Mouse (Mus musculus): ENCODE measurements around the gene Gimap7. TPM values are rescaled to one million over a fixed set of nuclear protein-coding genes. Genes with fewer than 3 reads are reported as not detected.
"Not testable (repeated sequence)": the region's sequence is repeated elsewhere in the genome, so short reads cannot be mapped to it uniquely, and the experiment has no call there.

The Gimap7 gene
- 4.7 and 5.0 TPM in 2 replicates for polyA plus RNA-seq (2012; rRNA removed)

GRCm38 (mm10) chr6:48718455-48718854, at the start of gene Gimap7, which contains the start of gene Gm28053:
Gimap7 (plus strand) TSS chr6:48718621.
Gm28053 (plus strand) TSS chr6:48718607.
- DNase-seq (ENCODE audit: low read depth, low spot score), result no peak
- WGBS, result 58% methylated on average over 2 of the region's 2 CpGs

DNA sequence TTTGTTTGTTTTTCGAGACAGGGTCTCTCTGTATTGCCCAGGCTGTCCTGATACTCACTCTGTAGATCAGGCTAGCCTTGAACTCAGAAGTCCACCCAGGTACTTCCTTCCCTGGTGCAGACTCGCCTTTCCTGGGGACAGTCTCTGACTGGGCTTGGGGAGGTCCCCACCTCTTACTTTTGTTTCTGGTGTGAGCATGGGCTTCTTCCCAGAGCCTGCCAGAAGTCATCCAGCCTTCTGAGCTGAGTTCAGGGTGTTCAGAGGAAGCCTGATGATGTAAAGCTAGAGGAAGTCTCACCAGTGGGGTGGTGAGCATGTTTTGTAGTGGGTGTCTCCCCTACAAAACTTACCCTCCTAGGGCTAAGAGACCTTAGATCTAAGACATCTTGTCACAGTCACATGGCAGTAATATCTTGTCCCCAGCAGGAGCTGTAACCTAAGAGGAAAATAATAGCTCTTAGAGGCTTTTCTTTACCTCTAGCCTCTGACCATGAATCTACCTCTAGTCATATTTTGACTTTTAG, 48.9 kb upstream of the Gimap7 start:
- 55% methylated on average over 2 of the region's 2 CpGs for WGBS
- no peak for DNase-seq (ENCODE audit: low read depth, low spot score)

DNA sequence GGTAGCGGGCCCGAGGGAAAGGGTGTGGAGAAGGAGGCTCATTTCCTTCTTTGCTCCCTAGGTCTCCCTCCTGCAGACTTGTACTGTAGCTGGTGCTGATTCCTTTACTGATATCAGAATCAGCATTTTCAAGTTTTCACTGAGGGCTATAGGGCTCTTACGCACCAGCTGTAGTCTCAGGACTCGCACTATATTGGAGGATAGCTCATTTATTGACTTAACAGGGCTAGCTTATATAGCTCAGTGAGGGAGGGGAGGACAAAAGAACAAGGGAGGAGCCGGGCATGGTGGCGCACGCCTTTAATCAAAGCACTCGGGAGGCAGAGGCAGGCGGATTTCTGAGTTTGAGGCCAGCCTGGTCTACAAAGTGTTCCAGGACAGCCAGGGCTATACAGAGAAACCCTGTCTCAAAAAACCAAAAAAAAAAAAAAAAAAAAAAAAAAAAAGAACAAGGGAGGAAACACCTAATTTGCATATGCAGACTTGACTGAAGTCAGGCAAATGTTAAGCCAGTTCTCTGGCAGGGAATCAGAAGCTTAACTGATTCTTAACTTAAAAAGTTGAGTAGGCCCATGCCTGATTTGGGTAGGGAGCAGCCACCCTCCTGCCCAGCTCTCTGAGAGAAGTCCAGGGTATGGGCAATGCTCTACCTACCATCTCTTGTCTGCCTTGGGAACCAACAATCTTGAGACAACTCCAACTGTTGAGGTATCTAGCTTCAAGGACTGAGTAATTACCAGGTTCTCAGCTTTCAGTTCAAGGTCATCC, 43.9 kb upstream of the Gimap7 start:
- DNase-seq (ENCODE audit: low read depth, low spot score), result no peak
- WGBS, result 66% methylated on average over 9 of the region's 9 CpGs

DNA sequence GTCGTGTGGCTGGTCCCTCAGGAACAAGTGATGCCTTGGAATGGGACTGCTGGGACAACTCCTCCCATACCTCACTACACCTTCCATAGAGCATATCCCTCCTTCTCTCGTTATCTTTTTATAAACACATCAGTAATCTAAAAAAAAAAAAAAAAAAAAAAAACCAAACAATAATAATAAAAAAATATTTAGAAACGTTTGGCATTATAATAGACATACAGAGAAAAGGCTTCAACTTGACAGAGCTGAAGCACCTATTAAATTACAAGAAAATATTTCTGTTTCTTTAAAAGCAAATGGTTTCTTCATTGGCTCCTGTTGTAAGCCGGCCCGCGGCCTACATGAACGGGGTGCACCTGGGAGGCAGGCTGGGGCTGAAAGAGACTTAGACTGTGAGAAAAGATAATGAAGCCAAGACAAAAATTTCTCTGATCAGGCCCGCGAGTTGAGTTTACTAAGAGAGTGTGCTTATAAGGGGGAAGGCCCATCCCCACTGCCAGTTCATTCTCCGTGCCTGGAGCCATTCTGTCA, 43.0 kb upstream of the Gimap7 start:
- 22% methylated on average over 10 of the region's 10 CpGs for WGBS
- DNase-seq (ENCODE audit: low read depth, low spot score), result no peak

- peak; percentile 33 for DNase-seq (ENCODE audit: low read depth, low spot score)
- 14% methylated on average over 13 of the region's 13 CpGs for WGBS
Measured at GRCm38 (mm10) chr6:48675931-48676859, 42.2 kb upstream of the Gimap7 start, which contains the start of gene Gimap9. Gimap9 (plus strand) TSS chr6:48676129.

GRCm38 (mm10) chr6:48676860-48677415, 41.5 kb upstream of the Gimap7 start:
- no peak for DNase-seq (ENCODE audit: low read depth, low spot score)
- WGBS, result 48% methylated on average over 5 of the region's 5 CpGs

GRCm38 (mm10) chr6:48677492-48678345, 40.7 kb upstream of the Gimap7 start:
- no peak for DNase-seq (ENCODE audit: low read depth, low spot score)
- 90% methylated on average over 17 of the region's 17 CpGs for WGBS

DNA sequence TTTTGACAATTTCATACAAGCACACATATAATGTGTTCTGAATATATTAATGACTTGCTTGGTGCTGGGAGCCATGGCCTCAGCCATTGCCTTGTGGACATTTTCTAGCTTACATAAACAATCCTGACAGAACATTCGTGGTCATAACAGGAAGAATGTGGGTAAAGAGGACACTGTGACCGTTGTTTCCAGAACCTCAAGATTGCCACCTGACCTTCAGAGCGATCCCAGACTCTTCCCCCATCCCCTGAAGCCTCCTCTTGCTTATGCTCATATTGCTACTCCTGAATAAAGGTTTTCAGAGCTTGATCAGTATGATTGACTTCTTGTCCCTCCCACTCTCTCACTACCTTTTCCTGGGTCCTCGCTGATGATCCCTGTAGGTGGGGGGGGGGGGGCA, 40.0 kb upstream of the Gimap7 start:
- 59% methylated on average over 4 of the region's 4 CpGs for WGBS

DNA sequence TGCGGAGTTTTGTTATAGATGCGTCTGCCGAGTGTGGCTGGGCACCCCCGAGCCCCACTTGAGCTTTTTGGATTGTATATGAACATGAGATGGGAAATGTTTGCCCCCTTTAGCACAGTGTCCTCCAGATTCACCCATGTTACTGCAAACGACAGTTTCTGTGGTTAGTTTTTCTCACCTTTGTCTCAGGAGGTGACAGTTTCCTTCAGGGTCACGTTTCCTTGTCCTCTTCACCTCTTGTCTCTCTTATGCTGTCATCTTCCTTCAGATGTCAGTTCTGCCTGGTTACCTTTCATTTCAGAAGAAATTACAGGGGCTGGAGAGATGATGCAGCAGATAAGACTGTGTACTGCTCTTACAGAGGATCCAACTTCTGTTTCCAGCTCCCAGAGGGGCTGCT, 38.7 kb upstream of the Gimap7 start:
- 80% methylated on average over 6 of the region's 6 CpGs for WGBS
- DNase-seq (ENCODE audit: low read depth, low spot score), result no peak

More for the DNA sequence above, 40.0 kb upstream of the Gimap7 start:
- no peak for DNase-seq (ENCODE audit: low read depth, low spot score)

DNA sequence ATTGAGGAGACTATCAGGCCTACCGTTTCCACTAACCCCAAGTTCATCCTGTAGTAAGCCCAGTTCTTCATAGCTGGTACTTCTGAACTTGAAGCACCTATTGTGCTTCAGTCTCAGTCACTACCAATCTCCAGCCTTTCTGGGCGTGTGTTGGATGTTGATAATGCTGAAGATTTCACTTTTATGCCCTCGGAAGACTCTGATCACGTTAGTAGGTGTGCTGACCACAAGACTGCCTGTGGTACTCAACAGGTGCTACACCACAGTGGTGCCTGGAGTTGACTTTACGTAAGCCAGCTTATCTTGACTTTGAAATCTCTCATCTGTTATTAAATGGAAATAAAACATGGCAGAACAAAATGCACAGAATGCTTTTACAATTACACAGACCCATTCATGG, 38.0 kb upstream of the Gimap7 start:
- 82% methylated on average over 5 of the region's 5 CpGs for WGBS
- no peak for DNase-seq (ENCODE audit: low read depth, low spot score)

DNA sequence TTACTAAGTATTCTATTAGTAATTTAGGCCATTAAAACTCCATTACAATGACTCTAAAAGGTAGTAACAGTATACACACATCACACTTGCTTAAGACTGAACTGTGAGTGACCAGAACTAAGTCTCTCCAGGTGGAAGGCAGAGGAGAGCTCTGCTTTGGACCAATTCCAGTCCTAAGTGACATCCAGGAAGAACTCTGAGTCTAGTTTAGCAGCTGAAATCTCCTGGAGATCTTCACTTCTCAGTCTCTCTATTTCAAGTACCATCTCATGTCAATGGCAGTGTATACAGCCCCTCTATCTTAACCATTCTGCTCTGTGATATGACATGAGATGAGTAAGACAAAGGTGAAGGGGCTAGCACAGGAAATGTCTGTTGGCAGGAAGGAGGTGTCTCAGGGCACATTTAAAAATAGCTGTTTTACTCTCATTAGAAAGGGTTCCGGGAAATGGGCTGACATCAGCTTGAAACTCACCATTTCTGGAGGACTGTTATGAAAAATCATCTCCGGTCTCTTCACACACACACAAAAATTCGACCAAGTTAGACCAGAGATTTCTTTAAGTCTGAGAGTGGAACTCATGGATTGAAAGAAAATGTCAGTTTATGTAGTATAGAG, 36.8 kb upstream of the Gimap7 start:
- DNase-seq (ENCODE audit: low read depth, low spot score), result no peak
- 73% methylated on average over 3 of the region's 3 CpGs for WGBS

DNA sequence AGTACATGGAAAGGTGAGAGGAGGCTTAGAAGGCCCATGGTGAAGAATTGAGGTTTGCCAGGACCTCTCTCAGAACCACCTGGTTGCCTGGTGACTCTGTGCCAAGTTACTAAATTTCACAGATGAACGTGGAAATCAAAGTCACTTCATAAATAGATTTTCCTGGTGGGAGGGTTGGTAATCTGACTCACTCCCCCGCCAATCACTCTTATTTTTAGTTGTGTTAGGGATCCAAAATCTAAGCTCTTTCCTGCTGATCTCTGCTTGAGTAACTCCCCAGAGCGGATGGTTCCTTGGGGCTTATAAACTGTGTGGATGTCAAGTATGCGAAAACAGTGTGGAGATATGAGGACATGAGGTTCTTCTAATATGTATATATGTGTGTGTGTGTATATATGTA, 36.1 kb upstream of the Gimap7 start:
- DNase-seq (ENCODE audit: low read depth, low spot score), result no peak
- 75% methylated on average over 4 of the region's 4 CpGs for WGBS

GRCm38 (mm10) chr6:48683263-48683821, 35.1 kb upstream of the Gimap7 start:
- not testable (repeated sequence) for DNase-seq (ENCODE audit: low read depth, low spot score)
- 89% methylated on average over 4 of the region's 4 CpGs for WGBS

GRCm38 (mm10) chr6:48684319-48684718, 34.1 kb upstream of the Gimap7 start, which contains the start of gene Gimap4:
Gimap4 (plus strand) TSS chr6:48684549.
- 51% methylated on average over 5 of the region's 5 CpGs for WGBS
- no peak for DNase-seq (ENCODE audit: low read depth, low spot score)

- WGBS, result 63% methylated on average over 4 of the region's 4 CpGs
- DNase-seq (ENCODE audit: low read depth, low spot score), result no peak
Measured at GRCm38 (mm10) chr6:48684806-48685205, 33.6 kb upstream of the Gimap7 start.

DNA sequence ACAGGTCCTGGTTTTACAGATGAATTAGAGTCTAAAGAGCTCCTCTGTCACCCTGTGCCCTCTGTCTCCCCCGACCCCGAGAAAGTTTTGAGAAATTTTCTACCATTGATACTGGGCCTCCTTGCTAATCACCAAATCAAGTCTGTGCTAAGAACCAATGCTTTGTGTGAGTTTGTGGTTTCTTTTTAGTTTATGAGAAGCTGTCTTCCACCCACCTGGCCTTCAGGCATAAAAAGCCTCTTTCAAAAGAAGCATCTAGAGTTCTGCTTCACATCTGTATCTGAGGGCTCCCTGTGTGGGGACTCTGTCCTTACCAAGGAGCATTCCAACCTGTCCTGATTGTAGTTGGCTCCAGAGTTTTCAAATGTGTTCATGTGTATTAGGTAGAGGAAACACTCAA, 33.2 kb upstream of the Gimap7 start:
- 85% methylated on average over 2 of the region's 2 CpGs for WGBS
- DNase-seq (ENCODE audit: low read depth, low spot score), result no peak

DNA sequence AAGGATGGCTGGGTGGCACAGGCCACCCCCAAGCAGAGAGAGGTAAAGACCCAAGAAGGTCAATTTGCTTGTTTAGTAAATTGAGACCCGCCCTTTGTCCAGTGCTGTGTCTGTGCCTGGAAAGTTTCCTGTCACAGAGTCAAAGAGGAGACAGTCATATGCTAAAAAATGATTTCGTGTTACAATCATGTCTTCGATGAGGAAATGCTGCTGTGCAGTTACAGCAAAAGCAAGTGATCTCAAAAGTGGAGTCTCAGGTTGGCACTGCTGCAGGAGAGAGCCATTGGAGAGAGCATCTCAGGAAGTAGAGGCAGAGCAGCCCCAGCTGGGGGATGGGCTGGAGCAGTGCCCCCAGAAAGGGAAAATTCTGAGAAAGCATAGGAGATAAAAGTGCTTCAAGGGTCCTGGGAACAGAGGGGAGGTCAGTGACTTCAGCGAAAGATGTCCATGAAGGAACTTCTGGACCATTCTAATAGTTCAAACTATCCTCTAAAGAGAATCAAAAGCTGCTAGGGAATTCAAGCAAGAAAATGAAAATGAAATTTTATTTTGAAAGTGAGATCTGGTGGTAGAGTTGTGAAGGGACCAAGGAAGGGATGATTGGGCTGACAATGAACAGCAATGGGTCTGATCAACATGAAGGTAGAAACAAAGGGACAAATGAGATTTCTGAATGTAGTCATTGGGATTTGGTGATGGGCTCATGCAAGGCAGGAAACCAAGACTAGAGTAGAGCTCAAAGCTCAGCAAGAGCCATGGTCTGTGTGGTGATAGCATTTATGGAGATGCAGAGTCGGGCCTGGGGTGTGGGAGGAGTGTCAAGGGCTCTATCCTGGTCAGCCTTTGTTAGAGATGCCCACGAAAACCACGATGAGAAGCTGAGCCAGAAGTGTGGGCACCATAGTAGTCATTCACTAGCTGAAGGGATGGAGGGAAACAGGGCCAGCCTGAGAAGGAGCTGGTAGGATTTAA, 32.4 kb upstream of the Gimap7 start:
- 78% methylated on average over 7 of the region's 7 CpGs for WGBS
- no peak for DNase-seq (ENCODE audit: low read depth, low spot score)

All from large intestine, adult 2 months (tissue).